Mouse (Mus musculus): ENCODE measurements at regions not wholly inside any gene's neighbourhood (a gene's known extent, or its start where the extent isn't known, plus 50 kb on each side); places are given as distances from the start of the nearest gene placed in this dataset.

- Histone ChIP-seq H3K4me3 (ENCODE audit: control insufficient read depth, low read depth, low read length) (no peak overlapping the region), H3K27ac (ENCODE audit: control insufficient read depth, insufficient read depth, low read depth, low read length) (no peak overlapping the region), H3K36me3 (ENCODE audit: control insufficient read depth, insufficient read depth, low read length) (no peaks in the 10 kb centered on the region), H3K27me3 (ENCODE audit: control insufficient read depth, insufficient read depth, low read length) (no peaks in the 10 kb centered on the region), H3K4me1 (ENCODE audit: control insufficient read depth, insufficient read depth, low read length) (no peaks in the 10 kb centered on the region)
- TF ChIP-seq POLR2A (IDR thresholded peaks at IDR 0.05; ENCODE audit: control insufficient read depth, low read depth, low read length) (no peak), CTCF (IDR thresholded peaks at IDR 0.05; ENCODE audit: control insufficient read depth, insufficient read depth, insufficient replicate concordance, low read depth, low read length) (no peak)
These were observed 128.3 kb downstream of the Actr3 start for GRCm38 (mm10) chr1:125307223-125307622.

- TF ChIP-seq CTCF (IDR thresholded peaks at IDR 0.05; ENCODE audit: control insufficient read depth, insufficient read depth, insufficient replicate concordance, low read depth, low read length) = no peak
- TF ChIP-seq POLR2A (IDR thresholded peaks at IDR 0.05; ENCODE audit: control insufficient read depth, low read depth, low read length) = no peak
- H3K4me1 ChIP-seq (ENCODE audit: control insufficient read depth, insufficient read depth, low read length) = no peaks in the 10 kb centered on the region
- no peaks in the 10 kb centered on the region for H3K36me3 ChIP-seq (ENCODE audit: control insufficient read depth, insufficient read depth, low read length)
- no peak overlapping the region for H3K4me3 ChIP-seq (ENCODE audit: control insufficient read depth, low read depth, low read length)
- no peak overlapping the region for H3K27ac ChIP-seq (ENCODE audit: control insufficient read depth, insufficient read depth, low read depth, low read length)
- no peaks in the 10 kb centered on the region for H3K27me3 ChIP-seq (ENCODE audit: control insufficient read depth, insufficient read depth, low read length)
These were observed 136.9 kb downstream of the Actr3 start for GRCm38 (mm10) chr1:125298520-125299090.

- TF ChIP-seq CTCF (IDR thresholded peaks at IDR 0.05; ENCODE audit: control insufficient read depth, insufficient read depth, insufficient replicate concordance, low read depth, low read length) = no peak
- TF ChIP-seq POLR2A (IDR thresholded peaks at IDR 0.05; ENCODE audit: control insufficient read depth, low read depth, low read length) = no peak
- Histone ChIP-seq H3K4me1 (ENCODE audit: control insufficient read depth, insufficient read depth, low read length) (no peaks in the 10 kb centered on the region), H3K27me3 (ENCODE audit: control insufficient read depth, insufficient read depth, low read length) (no peaks in the 10 kb centered on the region), H3K36me3 (ENCODE audit: control insufficient read depth, insufficient read depth, low read length) (no peaks in the 10 kb centered on the region), H3K4me3 (ENCODE audit: control insufficient read depth, low read depth, low read length) (no peak overlapping the region), H3K27ac (ENCODE audit: control insufficient read depth, insufficient read depth, low read depth, low read length) (no peak overlapping the region)
These were observed 139.9 kb downstream of the Actr3 start for GRCm38 (mm10) chr1:125295646-125296045.

- no peak overlapping the region for H3K4me3 ChIP-seq (ENCODE audit: control insufficient read depth, low read depth, low read length)
- no peaks in the 10 kb centered on the region for H3K4me1 ChIP-seq (ENCODE audit: control insufficient read depth, insufficient read depth, low read length)
- TF ChIP-seq POLR2A (IDR thresholded peaks at IDR 0.05; ENCODE audit: control insufficient read depth, low read depth, low read length) (no peak), CTCF (IDR thresholded peaks at IDR 0.05; ENCODE audit: control insufficient read depth, insufficient read depth, insufficient replicate concordance, low read depth, low read length) (no peak)
- no peaks in the 10 kb centered on the region for H3K36me3 ChIP-seq (ENCODE audit: control insufficient read depth, insufficient read depth, low read length)
- no peak overlapping the region for H3K27ac ChIP-seq (ENCODE audit: control insufficient read depth, insufficient read depth, low read depth, low read length)
- no peaks in the 10 kb centered on the region for H3K27me3 ChIP-seq (ENCODE audit: control insufficient read depth, insufficient read depth, low read length)
These were observed 145.1 kb downstream of the Actr3 start for GRCm38 (mm10) chr1:125290320-125291021.

- Histone ChIP-seq H3K4me1 (ENCODE audit: control insufficient read depth, insufficient read depth, low read length) (no peaks in the 10 kb centered on the region), H3K4me3 (ENCODE audit: control insufficient read depth, low read depth, low read length) (no peak overlapping the region), H3K36me3 (ENCODE audit: control insufficient read depth, insufficient read depth, low read length) (no peaks in the 10 kb centered on the region), H3K27ac (ENCODE audit: control insufficient read depth, insufficient read depth, low read depth, low read length) (no peak overlapping the region), H3K27me3 (ENCODE audit: control insufficient read depth, insufficient read depth, low read length) (no peaks in the 10 kb centered on the region)
- TF ChIP-seq POLR2A (IDR thresholded peaks at IDR 0.05; ENCODE audit: control insufficient read depth, low read depth, low read length) (no peak), CTCF (IDR thresholded peaks at IDR 0.05; ENCODE audit: control insufficient read depth, insufficient read depth, insufficient replicate concordance, low read depth, low read length) (no peak)
These were observed 149.2 kb downstream of the Actr3 start for GRCm38 (mm10) chr1:125286347-125286746.

- Histone ChIP-seq H3K27me3 (ENCODE audit: control insufficient read depth, insufficient read depth, low read length) (no peaks in the 10 kb centered on the region), H3K4me3 (ENCODE audit: control insufficient read depth, low read depth, low read length) (no peak overlapping the region), H3K27ac (ENCODE audit: control insufficient read depth, insufficient read depth, low read depth, low read length) (no peak overlapping the region), H3K4me1 (ENCODE audit: control insufficient read depth, insufficient read depth, low read length) (no peaks in the 10 kb centered on the region), H3K36me3 (ENCODE audit: control insufficient read depth, insufficient read depth, low read length) (no peaks in the 10 kb centered on the region)
- no peak for TF ChIP-seq POLR2A (IDR thresholded peaks at IDR 0.05; ENCODE audit: control insufficient read depth, low read depth, low read length)
- TF ChIP-seq CTCF (IDR thresholded peaks at IDR 0.05; ENCODE audit: control insufficient read depth, insufficient read depth, insufficient replicate concordance, low read depth, low read length) = no peak
These were observed 150.8 kb downstream of the Actr3 start for GRCm38 (mm10) chr1:125284693-125285092.

- H3K4me3 ChIP-seq (ENCODE audit: control insufficient read depth, low read depth, low read length) = no peak overlapping the region
- TF ChIP-seq POLR2A (IDR thresholded peaks at IDR 0.05; ENCODE audit: control insufficient read depth, low read depth, low read length) = no peak
- TF ChIP-seq CTCF (IDR thresholded peaks at IDR 0.05; ENCODE audit: control insufficient read depth, insufficient read depth, insufficient replicate concordance, low read depth, low read length) = no peak
- no peaks in the 10 kb centered on the region for H3K4me1 ChIP-seq (ENCODE audit: control insufficient read depth, insufficient read depth, low read length)
- H3K27me3 ChIP-seq (ENCODE audit: control insufficient read depth, insufficient read depth, low read length) = no peaks in the 10 kb centered on the region
- no peaks in the 10 kb centered on the region for H3K36me3 ChIP-seq (ENCODE audit: control insufficient read depth, insufficient read depth, low read length)
- no peak overlapping the region for H3K27ac ChIP-seq (ENCODE audit: control insufficient read depth, insufficient read depth, low read depth, low read length)
These were observed 161.8 kb downstream of the Actr3 start for GRCm38 (mm10) chr1:125273752-125274151.

Measured in testis, adult 2 months (tissue).